Mouse (Mus musculus): ENCODE data around the gene Cxadr.

Gene Cxadr

DNA sequence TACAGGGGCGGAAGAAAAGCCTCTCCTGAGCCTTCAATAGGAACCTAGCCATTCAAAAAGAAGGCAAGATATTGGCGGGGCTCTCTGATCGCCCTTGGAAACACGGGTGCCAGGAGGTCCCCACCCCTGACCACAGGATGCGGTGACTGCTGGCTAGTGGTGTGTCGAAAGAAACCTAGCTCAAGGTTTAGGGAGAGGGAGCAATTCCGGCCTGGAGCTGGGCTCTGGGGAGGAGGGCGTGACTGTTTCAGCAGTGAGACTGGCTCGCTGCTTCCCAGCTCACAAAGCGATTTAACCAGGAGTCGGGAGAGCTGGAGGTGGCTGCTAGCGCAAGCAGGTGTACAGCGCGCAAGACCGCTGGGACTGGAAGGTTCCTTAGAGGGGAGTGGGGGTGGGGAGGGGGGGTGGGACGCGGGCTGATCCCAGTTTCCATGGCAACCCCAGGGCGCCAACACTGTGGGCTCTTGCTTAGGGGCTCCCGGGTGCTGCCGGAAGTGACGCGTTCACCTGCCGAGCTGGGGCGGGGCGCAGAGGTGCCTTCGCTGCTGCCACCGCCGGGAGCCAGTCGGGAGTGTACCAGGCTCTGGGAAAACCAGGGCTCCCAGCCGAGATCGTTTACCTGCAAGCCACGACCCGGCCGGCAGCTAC, at the start of gene Cxadr:
Gene Cxadr (plus strand): TSS at position 307 of the 648 bp plus-strand sequence.
- DNase-seq (ENCODE audit: low spot score in 2 of 2), result peak; percentile 15 to 62

DNA sequence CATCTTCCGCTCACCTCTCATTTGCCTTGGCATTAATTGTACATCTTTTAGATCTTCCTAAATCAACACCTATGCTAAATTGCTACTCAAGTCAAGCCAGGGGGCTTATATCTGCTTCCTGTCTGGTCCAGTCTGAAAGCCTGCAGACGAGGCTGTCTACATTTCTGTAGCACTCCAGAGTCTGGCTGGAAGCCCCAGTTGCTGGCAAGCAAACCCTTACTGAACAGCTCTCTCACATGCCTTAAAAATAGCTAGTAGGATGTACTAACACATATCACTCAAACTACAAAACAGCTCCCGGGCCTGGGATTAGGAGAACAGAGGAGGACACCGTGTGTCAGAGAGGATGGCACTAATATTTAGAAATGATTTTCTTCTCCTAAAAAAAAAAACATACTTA, 42.3 kb upstream of the Cxadr start:
- no peak for DNase-seq (ENCODE audit: low spot score in 2 of 2)

DNA sequence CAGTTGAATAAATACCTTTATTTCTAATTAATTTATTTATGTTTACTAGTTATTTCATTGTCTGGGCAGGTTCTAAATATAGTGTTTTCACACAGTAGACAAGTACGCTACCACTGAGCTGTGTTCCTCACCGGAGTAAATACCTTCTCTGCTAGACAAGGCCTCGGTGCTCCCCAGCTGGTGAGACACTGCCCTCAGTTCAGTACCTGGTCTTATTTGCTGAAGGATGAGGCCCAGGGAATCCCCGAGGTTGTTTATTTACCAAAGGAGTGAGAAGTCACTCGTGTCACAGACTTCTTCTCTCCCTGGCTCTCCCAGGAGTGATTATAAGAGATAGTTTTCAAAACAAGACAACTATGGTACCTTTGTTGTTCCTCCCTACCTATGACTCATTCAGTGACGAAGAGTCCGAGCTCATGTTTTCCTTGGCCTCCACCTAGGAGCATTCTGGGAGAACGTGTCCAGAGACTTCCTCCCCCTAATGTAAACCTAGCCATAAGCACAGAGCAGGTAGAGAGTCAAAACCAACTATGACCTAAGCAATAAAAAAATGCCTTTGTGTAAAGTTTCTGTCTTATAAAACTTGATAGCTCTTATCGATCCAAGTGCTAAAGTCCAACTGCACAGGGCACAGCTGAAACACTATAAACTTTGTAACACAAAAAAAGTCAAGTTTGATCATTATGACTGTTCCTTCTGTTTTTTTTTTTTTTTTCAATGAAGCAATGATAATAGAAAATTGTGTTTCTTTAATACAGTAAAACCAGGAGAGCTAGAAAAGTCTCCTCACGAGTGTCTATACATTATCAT, 41.0 kb upstream of the Cxadr start:
- no peak for DNase-seq (ENCODE audit: low spot score in 2 of 2)

DNA sequence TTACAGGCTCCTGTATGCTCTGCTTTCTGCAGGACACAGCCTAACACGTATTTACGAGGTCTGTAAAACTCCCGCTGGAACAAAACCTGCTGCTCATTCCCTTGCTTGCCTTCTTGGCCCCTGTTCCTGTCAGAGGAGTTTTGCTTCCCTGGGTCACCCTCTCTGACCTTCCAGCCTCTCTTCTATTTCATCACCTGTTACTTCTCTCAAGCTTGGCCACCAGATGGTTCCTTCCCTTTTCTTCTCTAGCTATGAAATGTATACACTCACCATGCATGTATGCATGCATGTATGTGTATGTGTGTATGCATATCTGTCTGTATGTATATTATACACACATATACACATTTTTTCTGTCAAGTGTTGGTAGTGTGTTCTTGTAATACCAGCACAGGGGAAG, 39.8 kb upstream of the Cxadr start:
- DNase-seq (ENCODE audit: low spot score in 2 of 2), result no peak

DNA sequence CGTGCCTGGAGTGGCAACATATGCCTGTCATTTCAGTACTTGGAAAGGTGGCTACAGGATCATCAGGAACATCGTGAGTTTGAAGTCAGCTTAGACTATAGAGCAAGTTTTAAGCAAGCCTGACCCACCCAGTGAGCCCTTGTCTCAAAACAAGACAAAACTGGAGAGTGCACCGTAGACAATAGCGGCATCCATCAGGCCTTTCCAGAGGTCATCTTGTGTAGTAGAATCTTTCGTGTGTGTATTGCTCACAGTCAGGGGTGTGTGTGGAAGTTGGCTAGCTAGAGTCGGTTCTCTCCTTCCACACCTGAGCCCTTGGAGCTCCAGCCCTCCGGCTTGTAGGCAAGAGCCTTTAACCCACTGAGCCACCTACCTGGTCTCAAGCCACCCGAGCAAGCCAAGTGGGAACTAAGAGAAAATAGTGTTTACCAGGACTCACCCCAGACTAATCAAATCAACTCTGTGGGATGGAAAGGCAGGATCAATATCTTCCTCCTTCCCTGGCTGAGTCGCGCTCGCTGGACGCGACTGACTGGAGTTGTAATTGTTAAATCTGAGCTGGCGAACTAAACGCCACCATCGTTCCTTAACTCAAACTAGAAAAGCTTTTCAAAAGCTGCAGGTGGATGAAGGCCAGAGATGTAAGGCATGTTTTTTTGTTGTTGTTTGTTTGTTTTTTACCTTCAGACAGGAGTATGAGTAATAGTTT, 36.7 kb upstream of the Cxadr start:
- no peak for DNase-seq (ENCODE audit: low spot score in 2 of 2)

DNA sequence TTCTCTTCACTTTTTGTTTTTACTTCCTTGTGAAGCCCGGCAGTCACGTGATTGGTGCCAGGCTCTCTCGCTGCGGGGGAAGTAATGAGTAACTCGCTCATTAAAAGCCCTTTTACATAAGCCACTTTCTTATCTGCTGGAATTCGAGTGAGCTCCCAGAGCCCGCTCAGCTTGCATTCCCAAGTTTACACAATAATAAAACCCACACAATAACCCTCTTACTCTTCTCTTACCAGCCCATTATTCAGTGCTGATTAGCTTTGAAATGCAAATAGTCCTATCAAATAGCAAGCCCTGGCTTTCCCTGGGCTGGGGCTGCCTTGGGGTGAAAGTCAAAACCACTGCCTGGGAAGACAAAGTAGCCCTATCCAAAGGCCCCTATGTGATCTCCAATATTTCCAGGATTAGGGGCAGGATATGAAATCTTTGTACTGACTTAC, 36.1 kb upstream of the Cxadr start:
- peak; percentile 21 to 65 for DNase-seq (ENCODE audit: low spot score in 2 of 2)

DNA sequence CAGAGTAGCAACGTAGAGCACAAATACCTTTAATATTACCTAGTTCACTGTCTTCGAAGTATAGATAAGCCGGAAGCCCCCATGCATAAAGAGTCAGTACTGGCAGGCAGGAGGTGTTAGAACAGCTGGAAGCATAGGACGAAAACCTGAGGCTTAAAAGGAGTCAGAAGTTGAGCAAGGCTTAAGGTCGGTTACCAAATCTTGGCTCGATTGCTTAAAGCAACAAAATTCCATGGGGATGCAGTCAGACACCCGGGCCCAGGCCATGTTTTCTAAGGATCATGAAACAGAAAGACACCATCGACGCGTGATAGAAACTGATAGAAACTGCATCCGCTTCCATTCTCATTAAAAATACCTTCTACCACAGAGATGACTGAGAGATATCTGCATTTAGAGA, 35.5 kb upstream of the Cxadr start:
- no peak for DNase-seq (ENCODE audit: low spot score in 2 of 2)

DNA sequence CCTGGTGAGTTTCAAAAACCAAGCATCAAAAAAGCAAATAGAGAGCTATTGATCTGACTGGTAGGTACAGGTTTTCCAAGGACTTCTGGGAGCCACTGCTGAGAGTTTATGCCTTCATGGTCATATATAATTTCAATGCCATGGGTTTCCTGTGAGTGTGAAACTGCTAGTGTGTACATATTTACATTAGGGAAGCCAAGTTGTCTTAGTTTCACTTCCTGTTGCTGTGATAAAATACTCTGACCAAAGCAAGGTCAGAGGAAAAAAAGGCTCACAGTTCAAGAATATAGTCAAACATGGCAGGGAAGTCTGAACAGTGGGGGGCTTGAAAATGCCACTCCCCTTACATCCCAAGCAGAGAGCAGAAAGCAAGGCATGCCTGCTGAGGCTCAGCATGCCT, 33.8 kb upstream of the Cxadr start:
- no peak for DNase-seq (ENCODE audit: low spot score in 2 of 2)

DNA sequence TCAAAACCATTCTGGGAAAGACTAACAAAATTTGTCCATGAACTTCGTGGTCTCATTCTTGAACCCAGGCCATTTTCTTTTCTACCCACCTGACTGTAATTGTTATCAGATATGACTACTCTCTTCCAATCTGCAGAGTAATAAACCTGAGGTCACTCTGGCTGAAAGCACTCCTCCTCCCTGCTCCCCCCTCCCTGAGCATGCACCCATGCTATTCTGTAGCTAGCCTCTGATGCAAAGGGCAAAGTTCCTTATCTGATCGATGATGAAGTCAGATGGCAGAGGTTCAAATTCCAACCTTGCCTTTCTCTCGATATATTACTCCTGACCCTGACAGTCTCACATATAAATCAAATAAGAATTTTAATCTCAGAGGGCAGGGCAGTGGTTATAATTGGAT, 33.1 kb upstream of the Cxadr start:
- no peak for DNase-seq (ENCODE audit: low spot score in 2 of 2)

DNA sequence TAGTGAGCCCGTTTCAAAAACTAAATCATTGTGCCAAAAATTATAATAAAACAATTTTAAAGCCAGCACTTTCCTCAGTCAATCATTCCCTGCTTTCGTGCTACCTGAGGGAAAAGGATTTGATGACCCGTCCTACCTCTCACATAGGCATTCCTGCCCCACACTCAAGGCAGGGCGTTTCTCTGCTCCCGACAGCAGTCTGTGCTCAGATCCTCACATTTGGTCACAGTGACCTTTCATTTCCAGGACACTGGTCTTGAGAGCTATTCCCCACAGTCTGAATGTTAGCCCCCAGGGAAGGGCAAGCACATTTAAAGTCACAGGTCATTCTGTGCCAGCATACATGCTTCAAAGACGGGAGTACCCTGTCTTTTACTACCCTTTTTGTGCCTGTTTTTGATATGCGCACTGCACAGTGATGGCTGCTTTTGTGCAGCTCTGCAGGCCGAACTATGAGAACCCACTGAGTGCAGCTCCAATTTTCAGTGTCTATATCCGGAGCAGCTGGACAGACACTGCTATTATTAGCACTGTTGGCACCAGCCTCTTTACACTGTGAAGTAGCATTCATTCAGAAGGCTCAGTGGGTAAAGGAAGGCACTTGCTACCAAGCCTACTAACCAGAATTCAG, 26.3 kb upstream of the Cxadr start:
- DNase-seq (ENCODE audit: low spot score in 2 of 2), result no peak

DNA sequence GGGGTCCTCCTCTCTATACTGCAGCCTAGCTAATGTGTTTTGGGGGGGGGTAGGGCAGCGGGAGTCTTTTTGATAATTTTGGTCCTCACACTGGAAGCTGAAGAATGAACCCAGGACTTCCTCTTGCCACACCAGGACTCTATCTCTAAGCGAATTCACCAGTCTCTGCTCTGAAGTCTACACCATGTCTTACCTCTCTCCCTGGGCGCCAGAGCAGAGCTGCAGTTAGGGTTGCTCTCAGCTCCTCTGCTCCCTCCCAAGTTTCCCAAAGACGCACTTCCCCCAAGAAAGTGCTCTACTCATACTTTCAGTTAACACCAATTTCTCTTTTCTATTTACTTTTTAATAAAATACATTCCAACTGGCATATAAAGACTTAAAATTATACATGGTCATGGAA, 23.7 kb upstream of the Cxadr start:
- DNase-seq (ENCODE audit: low spot score in 2 of 2), result no peak

DNA sequence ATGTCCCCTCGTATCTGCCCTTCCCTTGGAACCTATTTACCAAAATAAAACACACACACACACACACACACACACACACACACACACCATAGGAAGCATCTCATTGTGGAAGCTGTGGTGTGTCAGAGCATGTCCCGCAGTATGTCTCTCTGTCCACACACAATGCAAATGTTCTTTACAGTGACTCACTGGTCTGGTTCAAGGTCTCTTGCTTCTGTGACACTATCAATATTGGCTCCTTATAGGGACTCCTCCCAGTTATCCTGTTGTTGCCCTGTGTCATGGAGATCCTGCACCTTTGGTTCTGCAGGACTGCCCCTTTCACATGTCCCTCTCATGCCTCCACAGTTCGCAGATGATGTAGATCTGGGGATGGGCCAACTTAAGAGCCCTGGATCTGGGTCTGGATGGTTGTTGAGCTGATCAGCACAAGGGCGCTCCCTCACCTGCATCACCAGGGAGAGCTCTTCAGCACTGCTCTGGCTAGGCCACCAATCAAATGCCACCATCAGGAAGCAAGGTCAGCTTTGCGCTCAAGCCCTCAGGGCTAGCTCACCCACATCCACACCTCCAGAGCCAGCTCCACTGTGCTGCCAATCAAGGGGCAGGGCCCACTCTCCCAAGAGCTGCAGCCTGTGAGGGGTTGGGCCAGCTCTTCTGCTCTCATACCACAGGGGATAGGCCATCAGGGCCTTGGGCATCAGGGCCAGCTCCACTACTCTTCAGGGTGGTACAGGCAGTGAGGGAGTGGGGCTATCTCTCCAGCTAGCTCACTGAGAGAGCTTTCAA, 21.0 kb upstream of the Cxadr start:
- no peak for DNase-seq (ENCODE audit: low spot score in 2 of 2)

DNA sequence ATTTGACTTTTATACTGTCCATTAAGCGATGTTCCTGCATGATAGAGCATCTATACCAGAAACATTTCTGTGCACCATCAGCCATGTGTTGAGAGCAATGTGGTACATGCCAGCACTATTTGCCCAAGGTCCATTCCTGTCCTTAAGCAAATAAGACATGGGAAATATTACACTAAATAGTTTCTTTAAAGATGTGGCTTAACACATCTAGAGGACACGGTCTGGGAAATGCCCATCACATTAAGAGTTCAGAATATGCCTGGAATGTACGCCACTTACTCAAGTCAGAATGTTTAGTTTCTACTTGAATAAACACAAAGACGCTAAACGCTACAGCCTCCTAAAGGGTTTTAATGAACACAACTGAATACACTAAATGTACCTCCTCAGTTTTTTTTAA, 18.1 kb upstream of the Cxadr start:
- no peak for DNase-seq (ENCODE audit: low spot score in 2 of 2)

DNA sequence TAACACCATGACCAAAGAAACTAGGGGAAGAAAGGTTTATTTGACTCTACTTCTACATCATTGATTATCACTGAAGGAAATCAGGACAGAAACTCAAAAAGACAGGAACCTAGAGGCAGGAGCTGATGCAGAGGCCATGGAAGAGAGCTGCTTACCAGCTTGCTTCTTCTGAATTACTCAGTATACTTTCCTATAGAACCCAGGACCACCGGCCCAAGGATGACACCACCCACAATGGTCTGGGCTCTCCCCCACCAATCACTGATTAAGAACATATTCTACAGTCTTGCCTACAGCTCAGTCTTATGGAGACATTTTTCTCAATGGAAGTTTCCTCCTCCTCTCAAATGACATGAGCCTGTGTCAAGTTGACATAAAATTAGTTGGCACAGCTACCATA, 7.2 kb upstream of the Cxadr start:
- no peak for DNase-seq (ENCODE audit: low spot score in 2 of 2)

DNA sequence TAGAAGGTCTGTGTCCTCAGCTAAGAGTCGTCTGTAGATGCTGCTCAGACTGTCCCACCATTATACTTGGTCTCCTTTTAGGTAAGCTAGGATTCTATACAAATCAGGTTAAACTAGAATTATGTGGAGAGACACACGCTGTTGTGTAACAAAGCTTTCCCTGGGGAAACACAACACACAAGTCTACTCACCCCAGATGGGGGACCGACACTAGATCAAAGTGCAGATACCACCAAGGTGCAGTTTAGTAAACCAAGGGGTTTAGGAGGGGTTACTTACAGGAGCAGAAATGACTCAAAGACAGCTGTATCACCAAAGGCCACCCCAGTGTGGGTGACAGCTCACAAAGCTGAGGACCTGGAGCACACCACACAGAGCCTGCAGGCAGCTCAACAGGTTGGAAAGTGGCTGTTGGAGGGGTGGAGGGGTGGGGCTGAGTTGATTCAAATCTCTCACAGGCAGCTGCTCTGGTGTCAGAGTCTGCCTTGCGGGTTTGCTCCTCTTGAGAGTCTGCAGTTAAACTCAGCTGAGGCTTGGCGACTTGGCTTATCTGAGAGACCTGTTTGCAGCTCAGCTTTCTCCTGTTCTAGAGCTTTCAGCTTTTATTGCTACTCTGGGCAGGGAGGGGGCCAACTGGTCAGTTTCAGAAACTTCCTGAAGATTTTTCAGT, 6.5 kb upstream of the Cxadr start:
- DNase-seq (ENCODE audit: low spot score in 2 of 2), result peak in 1 of 2 experiments; percentile 16

DNA sequence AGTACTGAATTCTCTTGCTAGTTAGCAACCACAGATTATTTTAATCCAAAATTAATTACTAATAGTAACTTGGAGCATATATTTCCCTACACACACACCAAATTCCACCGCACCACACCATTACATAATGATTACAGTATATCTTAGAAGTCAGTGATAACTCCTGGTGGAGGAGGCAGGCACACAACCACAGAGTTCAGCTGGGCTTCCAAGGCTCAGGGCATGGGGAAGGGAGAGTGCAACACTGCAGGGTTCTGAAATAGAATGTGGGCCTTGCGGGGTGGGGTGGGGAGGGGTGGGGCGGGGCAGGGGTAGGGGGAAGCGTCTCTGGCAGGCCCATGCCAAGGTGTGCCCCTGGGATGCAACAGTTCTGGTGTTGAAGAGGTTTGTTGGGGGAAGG, 5.7 kb upstream of the Cxadr start:
- no peak for DNase-seq (ENCODE audit: low spot score in 2 of 2)

DNA sequence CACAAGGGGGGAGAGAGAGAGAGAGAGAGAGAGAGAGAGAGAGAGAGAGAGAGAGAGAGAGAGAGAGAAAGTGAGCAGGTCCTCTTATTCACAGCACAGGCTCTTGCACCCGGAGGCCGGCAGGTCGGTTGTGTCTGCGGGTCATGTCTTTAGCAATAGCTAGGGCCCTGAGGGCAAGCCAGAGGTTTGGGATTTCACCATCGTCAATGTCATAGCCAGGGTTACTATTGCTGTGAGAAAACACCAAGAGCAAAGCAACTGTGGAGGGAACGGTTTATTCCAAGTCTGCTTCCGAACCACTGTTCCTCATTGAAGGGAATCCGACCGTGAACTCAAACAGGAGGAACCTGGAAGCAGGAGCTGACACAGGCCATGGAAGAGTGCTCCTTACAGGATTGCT, 5.2 kb upstream of the Cxadr start:
- DNase-seq (ENCODE audit: low spot score in 2 of 2), result peak in 1 of 2 experiments; percentile 22

DNA sequence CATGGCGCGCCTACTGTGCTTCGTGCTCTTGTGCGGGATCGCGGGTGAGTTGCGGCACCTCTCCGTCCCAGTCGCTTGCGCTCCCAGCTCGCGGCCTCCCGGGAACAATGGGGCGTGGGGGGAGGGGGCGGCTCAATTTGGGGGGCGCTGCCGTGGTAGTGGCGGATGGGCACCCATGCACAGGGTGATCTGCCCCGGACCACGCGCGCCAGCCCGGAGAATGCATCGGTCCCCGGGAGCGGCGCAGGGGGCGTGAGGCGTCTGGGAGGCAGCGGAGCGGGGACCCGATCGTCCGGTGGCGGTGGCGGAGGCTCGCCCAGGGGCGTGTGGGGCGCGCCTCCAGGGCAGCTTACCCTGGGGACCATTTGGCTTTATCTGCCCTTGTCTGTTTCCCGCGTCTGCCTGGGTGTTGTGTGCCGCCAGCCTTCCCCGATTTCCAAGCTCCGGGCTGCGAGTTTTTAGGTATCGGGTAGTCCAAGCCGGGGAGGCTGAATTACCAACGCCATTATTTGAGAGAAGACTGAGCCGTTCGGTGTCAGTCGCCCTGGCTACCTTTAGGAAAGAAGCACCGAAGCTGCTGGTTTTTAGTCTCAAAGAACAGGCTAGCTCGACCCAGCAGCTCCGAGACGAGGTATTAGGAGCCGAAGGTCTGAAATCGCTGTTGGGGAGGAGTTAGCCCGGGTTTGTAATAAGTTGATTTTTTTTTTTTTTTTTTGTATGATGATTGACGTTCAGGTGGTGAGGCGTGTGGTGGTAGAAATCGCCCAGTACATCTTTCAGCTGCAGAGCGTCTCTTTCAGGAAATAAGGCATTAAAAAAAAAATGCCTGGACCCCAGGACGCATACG, 765 bp downstream of the Cxadr start:
- DNase-seq (ENCODE audit: low spot score in 2 of 2), result peak; percentile 14 to 64

DNA sequence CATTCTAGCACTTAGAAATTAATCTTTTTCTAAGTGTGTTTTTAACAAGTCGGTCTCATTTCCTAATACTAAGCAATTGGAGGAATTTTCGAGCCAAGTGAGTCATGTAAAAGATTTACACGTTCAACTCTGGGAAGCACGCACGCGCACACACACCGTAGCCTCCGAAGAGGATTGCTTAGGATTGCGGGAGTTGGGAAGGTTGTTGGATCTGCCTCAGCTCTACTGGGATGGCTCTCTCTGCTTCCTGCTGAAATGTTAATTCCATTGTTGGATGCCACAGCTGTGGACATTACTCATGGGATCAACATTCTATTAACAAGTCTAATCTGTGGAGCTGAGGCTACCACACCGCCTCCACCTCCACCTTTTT, 1.4 kb downstream of the Cxadr start:
- no peak for DNase-seq (ENCODE audit: low spot score in 2 of 2)

DNA sequence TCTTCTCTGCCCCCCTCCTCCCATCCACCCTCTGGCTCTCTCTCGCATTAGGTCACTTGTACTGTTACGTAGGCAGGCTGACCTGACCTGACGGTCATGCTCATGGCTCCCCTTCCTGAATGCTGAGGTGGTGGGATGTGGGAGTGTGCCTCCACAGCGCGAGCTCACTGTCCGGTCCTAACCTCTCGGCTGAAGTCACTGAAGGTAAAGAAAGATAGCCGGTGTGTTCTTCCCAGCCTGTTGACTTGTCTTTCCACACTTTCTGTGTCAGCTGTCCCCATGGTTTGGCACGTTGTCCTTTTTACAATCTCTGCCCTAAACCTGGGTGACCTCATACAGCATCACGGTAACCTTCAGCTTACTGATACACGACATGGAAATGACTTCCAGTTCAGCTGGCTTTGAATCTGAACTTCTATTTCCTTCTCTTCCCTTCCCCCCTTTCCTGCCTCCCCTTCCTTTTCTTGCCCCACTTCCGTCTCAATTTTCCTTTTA, 4.4 kb downstream of the Cxadr start:
- no peak for DNase-seq (ENCODE audit: low spot score in 2 of 2)
